Mouse (Mus musculus) heart, embryonic 14.5 days (tissue): ENCODE results near the gene Cacna1e. TPM values are rescaled to one million over a fixed set of nuclear protein-coding genes. Genes with fewer than 3 reads are reported as not detected.

Experiments
- ATAC-seq: fragments of 200-750 bp; cut with Nextera tagmentation; 2 replicates; pipeline ENCODE4 v1.8.0; 2017; ENCODE audit warnings: low read depth, moderate TSS enrichment; ENCODE audit not compliant: insufficient number of reproducible peaks, insufficient read depth, low FRiP score
- H3K27ac ChIP-seq, 2 experiments: fragments of 200-500 bp in 1 of 2; fragments of 300-500 bp in 1 of 2; sonication (generic) in 1 of 2; replicated peaks in 1 of 2; 2 replicates each; pipeline ENCODE4 v1.5.1; 2012 to 2014; ENCODE audit warnings: low read depth in 2 of 2, low read length in 2 of 2, control low read depth in 1 of 2, mild to moderate bottlenecking in 1 of 2, mixed read lengths in 1 of 2; ENCODE audit not compliant: control insufficient read depth in 1 of 2, insufficient read depth in 1 of 2
- H3K27me3 ChIP-seq: fragments of 300-500 bp; sonication (generic); 2 replicates; pipeline ENCODE4 v1.6.1; 2014; ENCODE audit warnings: mild to moderate bottlenecking, low read length, control low read depth; ENCODE audit not compliant: control insufficient read depth, insufficient read depth
- H3K36me3 ChIP-seq: fragments of 300-500 bp; sonication (generic); 2 replicates; pipeline ENCODE4 v1.6.1; 2014; ENCODE audit warnings: mild to moderate bottlenecking, control low read depth, low read length, mixed read lengths; ENCODE audit not compliant: control insufficient read depth, insufficient read depth
- H3K4me1 ChIP-seq, 2 experiments: fragments of 200-500 bp in 1 of 2; fragments of 300-500 bp in 1 of 2; sonication (generic) in 1 of 2; 2 replicates each; pipeline ENCODE4 v1.6.1; 2012 to 2014; ENCODE audit warnings: low read length in 2 of 2, control low read depth in 1 of 2, mixed read lengths in 1 of 2; ENCODE audit not compliant: control insufficient read depth in 2 of 2, insufficient read depth in 2 of 2
- H3K4me2 ChIP-seq: fragments of 300-500 bp; sonication (generic); 2 replicates; pipeline ENCODE4 v1.6.1; 2014; ENCODE audit warnings: mild to moderate bottlenecking, low read length
- H3K4me3 ChIP-seq, 2 experiments: fragments of 200-500 bp in 1 of 2; fragments of 300-500 bp in 1 of 2; sonication (generic) in 1 of 2; 2 replicates each; pipeline ENCODE4 v1.5.1; 2012 to 2014; ENCODE audit warnings: low read length in 2 of 2, mild to moderate bottlenecking in 2 of 2, control low read depth in 1 of 2, low read depth in 1 of 2, moderate library complexity in 1 of 2; ENCODE audit not compliant: control insufficient read depth in 1 of 2, insufficient read depth in 1 of 2
- H3K9ac ChIP-seq: fragments of 300-500 bp; sonication (generic); 2 replicates; pipeline ENCODE4 v1.6.1; 2014; ENCODE audit warnings: mild to moderate bottlenecking, low read length
- H3K9me3 ChIP-seq: fragments of 300-500 bp; sonication (generic); 2 replicates; pipeline ENCODE4 v1.6.1; 2016; ENCODE audit warnings: low read length, control low read depth; ENCODE audit not compliant: control insufficient read depth
- WGBS: fragments of 180-500 bp; shearing (Covaris S2); extraction: QIAGEN DNeasy Blood & Tissue Kit; methylation state at CpG from one replicate; pipeline ENCODE4 v1.1.7; 2014; 5-methylcytosine and 5-hydroxymethylcytosine counted together
- polyA plus RNA-seq: library from polyadenylated mRNA; unstranded; fragments of >200 nt; fragmentation: Nextera tagmentation; extraction: Ambion mirVana; gene quantifications from 2 replicates; pipeline ENCODE4 v1.2.1, GENCODE M21; 2014

Cacna1e gene
- polyA plus RNA-seq, 1 experiment from 2014 or later = 0.22 TPM

- 79% methylated on average over 5 of the region's 5 CpGs for WGBS
- peaks cover 8% of the 10 kb centered on the region; the same call in 1 of the 2 replicates for H3K27me3 ChIP-seq
- H3K36me3 ChIP-seq = no peaks in the 10 kb centered on the region
- no peak overlapping the region for H3K27ac ChIP-seq
- no peak overlapping the region for H3K9ac ChIP-seq
- H3K4me3 ChIP-seq = no peak overlapping the region
- H3K4me2 ChIP-seq = no peak overlapping the region
- no peak for ATAC-seq
- 0 out of 4 replicates have a peak, but pooled peaks cover 0 to 6% of the 10 kb centered on the region in 2 experiments for H3K4me1 ChIP-seq
- no peaks in the 10 kb centered on the region for H3K9me3 ChIP-seq
Observed at GRCm38 (mm10) chr1:154836473-154836872, 47.8 kb downstream of the Cacna1e start.

GRCm38 (mm10) chr1:154832168-154832539 lies 52.1 kb downstream of the Cacna1e start:
- no peaks in the 10 kb centered on the region for H3K9me3 ChIP-seq
- ATAC-seq = no peak
- H3K27ac ChIP-seq = no peak overlapping the region
- H3K36me3 ChIP-seq = no peaks in the 10 kb centered on the region
- peaks cover 8% of the 10 kb centered on the region; the same call in 1 of the 2 replicates for H3K27me3 ChIP-seq
- H3K4me1 ChIP-seq = peaks cover 2 to 14% of the 10 kb centered on the region in 2 experiments; a peak in 2 of 4 replicates
- 89% methylated on average over 9 of the region's 9 CpGs for WGBS
- H3K4me2 ChIP-seq = no peak overlapping the region
- H3K9ac ChIP-seq = no peak overlapping the region
- H3K4me3 ChIP-seq = no peak overlapping the region

- no peak overlapping the region for H3K27ac ChIP-seq
Observed at GRCm38 (mm10) chr1:154831269-154832167, 52.8 kb downstream of the Cacna1e start.

GRCm38 (mm10) chr1:154830051-154830450 lies 54.2 kb downstream of the Cacna1e start:
- Histone ChIP-seq H3K4me3 (no peak overlapping the region), H3K9ac (no peak overlapping the region), H3K4me2 (no peak overlapping the region), H3K36me3 (no peaks in the 10 kb centered on the region), H3K9me3 (no peaks in the 10 kb centered on the region), H3K27ac (no peak overlapping the region), H3K4me1 (peaks cover 2 to 12% of the 10 kb centered on the region in 2 experiments; a peak in 2 of 4 replicates), H3K27me3 (no peaks in the 10 kb centered on the region)
- WGBS = 44% methylated on average over 6 of the region's 6 CpGs
- ATAC-seq = no peak

More at GRCm38 (mm10) chr1:154831269-154832167, 52.8 kb downstream of the Cacna1e start:
- Histone ChIP-seq H3K36me3 (no peaks in the 10 kb centered on the region), H3K4me1 (peaks cover 2 to 14% of the 10 kb centered on the region in 2 experiments; a peak in 2 of 4 replicates), H3K4me3 (no peak overlapping the region), H3K4me2 (no peak overlapping the region), H3K9me3 (no peaks in the 10 kb centered on the region), H3K27me3 (0 out of 2 replicates have a peak, but pooled peaks cover 5% of the 10 kb centered on the region), H3K9ac (no peak overlapping the region)
- no peak for ATAC-seq
- WGBS = 87% methylated on average over 10 of the region's 10 CpGs

- Histone ChIP-seq H3K36me3 (no peaks in the 10 kb centered on the region), H3K9ac (no peak overlapping the region), H3K4me1 (no peaks in the 10 kb centered on the region), H3K4me2 (no peak overlapping the region), H3K27ac (no peak overlapping the region), H3K4me3 (no peak overlapping the region), H3K9me3 (no peaks in the 10 kb centered on the region), H3K27me3 (no peaks in the 10 kb centered on the region; the same call in 1 of the 2 replicates)
- 60% methylated on average over 3 of the region's 3 CpGs for WGBS
- ATAC-seq = no peak
Observed at GRCm38 (mm10) chr1:154823098-154823497, 61.2 kb downstream of the Cacna1e start.

- no peaks in the 10 kb centered on the region for H3K36me3 ChIP-seq
- no peak overlapping the region for H3K9ac ChIP-seq
- H3K4me2 ChIP-seq = no peak overlapping the region
- H3K27me3 ChIP-seq = no peaks in the 10 kb centered on the region; the same call in 1 of the 2 replicates
- ATAC-seq = no peak
- H3K27ac ChIP-seq = no peak overlapping the region
- no peaks in the 10 kb centered on the region for H3K4me1 ChIP-seq
- H3K4me3 ChIP-seq = no peak overlapping the region
- 89% methylated on average over 7 of the region's 7 CpGs for WGBS
- no peaks in the 10 kb centered on the region for H3K9me3 ChIP-seq
Observed at GRCm38 (mm10) chr1:154820422-154820821, 63.9 kb downstream of the Cacna1e start.

GRCm38 (mm10) chr1:154819960-154820359 lies 64.3 kb downstream of the Cacna1e start:
- Histone ChIP-seq H3K27ac (no peak overlapping the region), H3K4me3 (no peak overlapping the region), H3K27me3 (no peaks in the 10 kb centered on the region; the same call in 1 of the 2 replicates), H3K4me1 (no peaks in the 10 kb centered on the region; a peak in 1 of 4 replicates), H3K9me3 (no peaks in the 10 kb centered on the region), H3K9ac (no peak overlapping the region), H3K4me2 (no peak overlapping the region), H3K36me3 (no peaks in the 10 kb centered on the region)
- 87% methylated on average over 2 of the region's 2 CpGs for WGBS
- ATAC-seq = no peak
